Mouse (Mus musculus) lung, postnatal 14 days (tissue): ENCODE data around the gene Shc1.
A peak's percentile ranks its signal among the peaks of the same experiment; 100 is the strongest.
"Not testable (repeated sequence)": the region's sequence is repeated elsewhere in the genome, so short reads cannot be mapped to it uniquely, and the experiment has no call there.

Source experiments
- DNase-seq: peaks from one replicate; pipeline ENCODE4 v3.0.0; 2021

Gene Shc1

GRCm38 (mm10) chr3:89419571-89419970, 1.3 kb downstream of the Shc1 start:
- peak; percentile 78 for DNase-seq

- DNase-seq = no peak
These were observed 1.7 kb downstream of the Shc1 start for GRCm38 (mm10) chr3:89419981-89420380.

GRCm38 (mm10) chr3:89420421-89420820, 2.2 kb downstream of the Shc1 start:
- DNase-seq = no peak

GRCm38 (mm10) chr3:89421002-89421774, 2.9 kb downstream of the Shc1 start:
- peak; percentile 80 for DNase-seq

- peak; percentile 28 for DNase-seq
These were observed 3.7 kb downstream of the Shc1 start for GRCm38 (mm10) chr3:89421810-89422473.

GRCm38 (mm10) chr3:89422556-89423205, 4.4 kb downstream of the Shc1 start:
- DNase-seq = no peak

GRCm38 (mm10) chr3:89424416-89425140, 6.3 kb downstream of the Shc1 start:
- DNase-seq = no peak

GRCm38 (mm10) chr3:89425141-89425525, 6.9 kb downstream of the Shc1 start:
- DNase-seq = no peak

DNA sequence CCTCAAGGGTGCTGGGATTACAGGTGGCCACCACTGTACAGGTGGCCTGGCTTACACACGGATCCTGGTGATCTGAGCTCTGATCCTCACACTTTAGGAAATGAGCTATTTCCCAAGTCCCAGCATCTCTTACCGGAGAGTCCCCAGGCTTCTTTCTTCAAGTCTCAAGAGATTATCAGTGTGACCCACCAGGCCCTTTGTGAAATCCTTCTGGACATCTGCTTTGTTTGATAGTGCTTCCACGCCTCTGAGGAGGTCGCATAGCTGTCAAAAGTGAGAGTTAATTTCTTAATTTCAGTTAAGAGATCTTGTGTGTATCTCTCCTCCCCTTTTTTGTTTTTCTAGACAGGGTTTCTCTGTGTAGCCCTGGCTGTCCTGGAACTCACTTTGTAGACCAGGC, 7.6 kb downstream of the Shc1 start:
- no peak for DNase-seq

DNA sequence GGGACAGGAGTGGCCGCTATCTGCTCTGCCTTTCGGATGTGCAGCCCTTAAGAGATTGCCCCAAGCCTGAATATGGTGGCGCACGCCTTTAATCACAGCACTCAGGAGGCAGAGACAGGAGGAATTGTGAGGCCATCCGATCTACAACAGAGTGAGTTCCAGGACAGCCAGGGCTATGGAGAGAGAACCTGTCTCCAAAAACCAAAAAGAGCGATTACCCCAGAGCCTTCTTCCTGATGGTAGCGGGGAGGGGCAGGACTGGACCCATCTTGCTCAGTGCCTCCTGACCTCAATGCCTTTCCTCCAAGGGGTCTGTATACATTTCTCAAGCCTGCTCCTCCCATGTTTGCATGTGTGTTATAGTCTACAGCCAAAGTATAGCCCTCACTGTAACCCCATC, 10.8 kb downstream of the Shc1 start:
- DNase-seq = not testable (repeated sequence)

GRCm38 (mm10) chr3:89430171-89431159, 12.2 kb downstream of the Shc1 start, which contains the start of gene Pygo2:
Gene Pygo2, plus strand, starts transcription at chr3:89430214.
- DNase-seq = peak; percentile 95

DNA sequence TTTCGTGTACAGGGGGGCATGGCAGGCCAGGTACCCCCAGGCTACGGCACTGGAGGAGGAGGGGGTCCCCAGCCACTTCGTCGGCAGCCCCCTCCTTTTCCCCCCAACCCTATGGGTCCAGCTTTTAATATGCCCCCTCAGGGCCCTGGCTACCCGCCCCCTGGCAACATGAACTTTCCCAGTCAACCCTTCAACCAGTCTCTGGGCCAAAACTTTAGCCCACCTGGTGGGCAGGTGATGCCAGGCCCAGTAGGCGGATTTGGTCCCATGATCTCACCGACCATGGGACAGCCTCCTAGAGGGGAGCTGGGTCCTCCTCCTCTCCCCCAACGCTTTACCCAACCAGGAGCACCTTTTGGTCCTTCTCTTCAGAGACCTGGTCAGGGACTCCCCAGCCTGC, 14.4 kb downstream of the Shc1 start:
- DNase-seq = no peak

GRCm38 (mm10) chr3:89434532-89434931, 16.3 kb downstream of the Shc1 start:
- no peak for DNase-seq

DNA sequence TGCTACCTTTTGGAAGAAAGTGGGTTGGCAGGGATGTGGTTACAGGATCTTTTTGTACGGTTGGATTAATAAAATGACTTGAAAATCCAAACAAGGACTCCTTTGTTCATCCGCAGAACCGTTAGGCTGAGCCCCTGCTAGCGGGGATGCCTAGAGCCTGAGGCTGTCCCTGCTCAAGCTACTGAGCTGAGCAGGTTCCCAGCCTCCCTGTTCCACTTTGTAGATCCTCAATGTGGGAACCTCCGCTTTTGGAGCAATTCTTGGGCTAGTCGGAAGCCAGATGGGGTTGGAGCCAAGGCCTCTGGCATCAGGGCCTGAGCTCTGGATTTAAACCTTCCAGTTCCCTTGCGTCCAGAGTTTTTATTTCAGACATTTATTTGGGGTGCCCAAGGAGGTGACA, 16.8 kb downstream of the Shc1 start:
- DNase-seq = no peak

DNA sequence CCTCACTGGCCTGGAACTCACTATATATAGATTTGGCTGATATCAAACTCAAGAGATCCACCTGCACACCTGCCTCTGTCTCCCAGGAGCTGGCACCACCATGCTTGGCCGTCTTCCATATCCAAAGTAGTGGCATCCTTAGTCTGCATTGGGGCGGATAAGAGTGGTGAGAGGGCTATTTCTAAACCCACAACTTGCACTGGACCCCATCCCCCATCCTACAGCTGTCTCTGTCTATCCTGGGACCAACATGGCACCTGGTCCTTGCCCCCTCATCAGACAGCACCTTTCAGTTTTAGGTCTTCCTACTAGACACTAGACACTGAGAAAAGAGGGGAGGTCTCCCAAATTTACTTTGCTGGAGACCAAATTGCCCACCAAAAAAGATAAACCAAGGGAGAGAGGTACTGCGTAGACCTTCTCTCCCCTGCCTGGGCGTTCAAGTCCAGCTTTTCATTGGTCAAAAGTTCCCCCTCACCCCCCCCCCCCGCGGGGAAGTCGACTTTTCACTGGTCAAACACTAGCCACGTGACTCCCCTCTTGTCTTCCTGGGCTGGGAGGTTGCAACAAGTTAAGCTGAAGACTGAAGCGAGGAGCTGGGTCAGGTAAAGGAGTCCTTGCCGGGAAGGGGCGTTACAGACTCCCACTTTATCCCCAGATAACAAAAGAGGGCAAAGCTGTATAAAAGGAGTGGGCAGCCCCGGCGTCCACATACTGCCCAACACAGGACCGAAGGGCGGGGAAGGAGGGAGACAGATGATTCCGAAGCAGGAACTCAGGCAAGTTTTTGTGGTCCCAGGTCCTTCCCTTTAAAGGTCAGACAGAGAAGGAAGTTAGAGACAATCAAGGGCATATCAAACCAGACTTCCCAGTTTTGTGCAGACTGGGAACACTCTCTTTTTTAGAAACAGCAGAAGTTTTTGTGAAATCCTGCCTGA, 18.2 kb downstream of the Shc1 start, which contains the start of gene Pbxip1:
Gene Pbxip1 (plus strand): TSS at position 531 of the 938 bp plus-strand sequence.
- DNase-seq = peak; percentile 73

DNA sequence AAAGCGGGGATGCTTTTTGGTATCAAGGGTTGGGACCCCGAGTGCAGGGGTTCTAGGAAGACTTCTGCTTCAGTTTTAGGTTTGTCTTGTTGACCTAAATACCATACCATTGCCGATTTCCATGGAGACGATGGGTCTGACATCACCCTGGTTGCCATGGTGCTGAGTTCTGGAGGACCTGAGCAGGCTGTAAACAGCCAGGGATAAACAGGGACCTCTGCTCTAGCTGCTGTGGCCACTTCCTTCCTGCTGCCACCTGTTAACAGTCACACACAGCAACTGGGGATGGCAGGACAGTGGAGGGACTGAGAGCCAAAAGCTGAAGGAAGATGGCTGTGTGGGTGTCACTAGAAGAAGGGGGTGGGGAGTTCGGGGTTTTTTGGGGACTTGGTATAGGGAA, 19.0 kb downstream of the Shc1 start:
- peak; percentile 49 for DNase-seq

DNA sequence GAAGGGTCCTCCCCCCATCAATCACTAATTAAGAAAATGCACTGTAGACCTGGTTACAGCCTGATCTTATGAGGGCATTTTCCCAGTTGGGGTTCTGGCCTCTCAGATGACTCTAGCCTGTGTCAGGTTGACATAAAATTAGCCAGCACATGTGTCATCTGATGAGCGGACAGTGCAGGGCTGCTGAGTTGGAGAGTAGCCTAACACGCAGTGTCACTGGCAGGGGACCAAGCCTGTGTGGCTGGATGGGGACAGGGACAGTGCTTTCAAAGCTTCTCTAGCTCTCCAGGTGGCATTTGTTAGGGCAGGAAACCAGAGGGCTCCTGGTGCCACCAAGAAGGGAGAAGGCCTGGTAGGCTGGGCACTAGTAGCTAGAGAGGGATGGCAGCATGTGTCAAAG, 22.4 kb downstream of the Shc1 start:
- no peak for DNase-seq

GRCm38 (mm10) chr3:89448720-89449537, 30.7 kb downstream of the Shc1 start:
- peak; percentile 66 for DNase-seq

DNA sequence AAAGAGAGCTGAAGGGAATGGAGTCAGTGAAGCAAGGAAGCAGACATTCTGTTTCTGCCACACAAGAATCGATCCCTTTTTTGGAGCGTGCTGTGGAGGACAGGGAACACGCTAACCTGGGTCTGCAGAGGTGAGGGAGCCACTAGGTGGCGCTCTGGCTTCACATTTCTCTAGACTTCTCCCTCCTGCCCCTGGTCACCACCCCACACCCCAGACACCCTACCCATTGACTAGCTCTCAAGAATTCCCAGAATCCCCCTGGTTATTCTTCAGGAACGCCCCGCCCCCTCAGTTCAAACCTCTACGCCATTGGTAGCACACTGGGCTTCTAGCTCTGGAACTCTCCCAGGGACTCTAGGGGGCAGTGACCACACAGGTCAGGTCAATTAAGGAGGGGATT, 31.3 kb downstream of the Shc1 start:
- DNase-seq = peak; percentile 82

DNA sequence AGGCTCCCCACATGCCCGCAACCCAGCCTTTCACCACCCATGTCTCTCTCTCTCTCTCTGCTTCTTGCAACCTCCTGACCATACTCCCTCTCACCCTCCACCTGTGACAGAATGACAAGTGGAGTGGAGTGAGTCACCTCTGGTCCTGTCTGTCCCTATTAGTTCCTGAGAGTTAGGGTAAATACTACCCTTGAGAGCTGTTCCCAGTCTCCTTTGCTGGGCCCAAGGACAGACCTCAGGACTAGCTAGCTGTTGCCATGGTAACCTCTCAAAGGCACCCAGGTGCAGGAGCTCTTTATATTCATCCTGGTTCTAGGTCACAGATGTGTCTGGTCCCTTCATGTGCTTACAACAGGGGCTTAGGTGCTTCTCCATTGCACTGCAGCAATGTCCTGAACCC, 33.7 kb downstream of the Shc1 start:
- DNase-seq = peak; percentile 16
